Mouse (Mus musculus): ENCODE measurements around the gene Pde7b. TPM values are rescaled to one million over a fixed set of nuclear protein-coding genes. Genes with fewer than 3 reads are reported as not detected.

Pde7b gene
- total RNA-seq, 1 experiment from 2014 or later = 19.0 TPM

GRCm38 (mm10) chr10:20493826-20494455 is 230.9 kb downstream of the Pde7b start:
- no peak for DNase-seq

- DNase-seq = no peak
Measured at GRCm38 (mm10) chr10:20492216-20492964, 232.5 kb downstream of the Pde7b start.

DNA sequence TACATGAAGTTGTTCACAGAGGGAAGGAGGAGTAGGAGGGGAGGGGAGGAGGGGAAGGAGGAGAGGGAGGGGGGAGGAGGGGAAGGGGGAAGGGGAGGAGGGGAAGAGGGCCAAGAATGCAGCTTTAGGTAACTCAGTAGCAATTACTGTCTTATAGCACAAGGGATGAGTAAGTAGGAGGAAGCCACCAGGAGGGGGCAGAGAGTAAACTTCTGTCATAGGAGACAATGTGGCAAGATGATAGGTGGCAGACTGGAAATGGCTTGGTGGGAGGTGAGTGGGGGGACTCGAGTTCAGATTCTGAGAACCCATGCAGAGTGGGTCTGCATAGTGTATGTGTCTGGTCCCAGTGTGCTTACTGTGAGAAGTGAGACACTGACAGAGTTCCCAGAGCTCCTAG is 234.1 kb downstream of the Pde7b start:
- DNase-seq = no peak

- DNase-seq = no peak
Measured at GRCm38 (mm10) chr10:20490281-20490680, 234.6 kb downstream of the Pde7b start.

- peak; percentile 89 for DNase-seq
Measured at GRCm38 (mm10) chr10:20486461-20487253, 238.2 kb downstream of the Pde7b start.

GRCm38 (mm10) chr10:20485816-20486215 is 239.1 kb downstream of the Pde7b start:
- no peak for DNase-seq

- peak; percentile 22 for DNase-seq
Measured at GRCm38 (mm10) chr10:20479481-20479880, 245.4 kb downstream of the Pde7b start.

DNA sequence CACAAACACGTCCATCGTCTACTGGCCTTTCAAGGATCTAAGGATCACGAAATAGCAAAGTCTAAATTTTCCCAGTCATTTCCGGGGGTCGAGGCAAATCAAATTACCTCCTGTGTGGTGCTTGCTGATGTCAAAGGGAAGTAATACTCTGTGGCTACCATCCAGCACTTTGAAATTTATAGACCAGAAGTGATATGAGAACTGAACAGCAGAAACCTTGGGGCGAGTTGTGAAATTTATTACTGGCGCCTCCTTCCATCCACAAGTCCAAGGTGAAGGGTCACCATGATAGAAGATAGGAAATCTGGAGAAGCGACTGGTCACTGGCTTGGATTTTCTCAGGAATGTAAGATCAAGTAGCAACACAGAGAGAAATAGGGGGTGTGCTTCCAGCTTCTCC is 246.4 kb downstream of the Pde7b start:
- DNase-seq = peak; percentile 41

- DNase-seq = no peak
Measured at GRCm38 (mm10) chr10:20474831-20475230, 250.0 kb downstream of the Pde7b start.

- no peak for DNase-seq
Measured at GRCm38 (mm10) chr10:20474036-20474435, 250.8 kb downstream of the Pde7b start.

DNA sequence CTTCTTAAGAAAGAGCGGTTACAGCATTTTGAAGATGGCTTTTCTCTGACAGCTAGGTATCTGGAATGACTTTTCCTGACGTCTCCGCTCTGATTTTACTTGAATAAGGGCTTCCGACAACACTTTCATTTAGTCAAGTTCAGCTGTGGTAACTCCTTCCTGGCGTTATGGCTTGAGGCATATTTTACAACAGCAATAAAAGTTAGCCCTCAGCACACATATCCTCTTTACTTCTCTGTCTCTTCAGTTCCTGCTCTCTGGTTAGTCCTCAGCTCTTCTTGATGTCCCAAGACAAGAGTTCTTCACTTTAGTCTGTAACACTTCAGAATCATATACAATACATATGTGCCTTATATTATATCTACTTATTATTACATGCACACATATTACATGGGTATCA is 251.4 kb downstream of the Pde7b start:
- DNase-seq = no peak

DNA sequence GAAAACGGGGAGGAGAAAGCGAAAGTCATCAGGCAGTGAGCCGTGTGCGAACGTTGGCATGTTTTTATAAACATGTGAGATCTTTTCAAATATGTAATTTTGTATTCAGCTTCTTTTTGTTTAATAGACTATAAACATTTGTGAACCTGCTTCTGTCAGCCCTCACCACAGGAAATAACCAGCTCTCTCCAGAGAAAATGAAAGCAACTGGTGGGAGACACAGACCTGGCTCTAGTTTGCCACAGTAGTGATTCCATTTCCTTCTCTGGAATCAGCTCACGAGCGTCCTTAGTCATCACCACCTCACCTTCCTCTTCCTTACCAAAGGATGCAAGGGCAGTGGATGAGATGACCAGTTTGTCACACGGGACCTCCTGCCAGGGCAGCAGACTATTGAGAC is 252.9 kb downstream of the Pde7b start:
- DNase-seq = no peak

GRCm38 (mm10) chr10:20464631-20465030 is 260.2 kb downstream of the Pde7b start:
- no peak for DNase-seq

GRCm38 (mm10) chr10:20463941-20464340 is 260.9 kb downstream of the Pde7b start:
- no peak for DNase-seq

DNA sequence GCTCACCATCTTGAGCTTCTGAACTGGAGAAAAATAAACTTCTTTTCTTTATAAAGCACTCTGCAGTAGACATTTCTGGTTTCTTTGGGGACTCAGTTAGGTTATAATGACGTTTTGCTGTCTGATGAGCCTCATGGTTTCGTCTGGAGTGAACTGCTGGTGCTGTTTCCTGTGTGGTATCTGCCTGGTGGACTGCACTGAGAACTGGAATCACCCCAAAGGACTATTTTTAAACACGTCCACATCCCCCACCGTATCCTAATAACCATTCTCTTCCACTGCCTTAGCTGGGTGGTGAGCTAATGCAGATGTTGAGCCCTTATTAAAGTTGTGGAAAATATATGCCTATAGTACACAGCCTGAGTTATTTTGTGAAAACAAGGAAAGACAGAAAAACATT is 262.3 kb downstream of the Pde7b start:
- no peak for DNase-seq

DNA sequence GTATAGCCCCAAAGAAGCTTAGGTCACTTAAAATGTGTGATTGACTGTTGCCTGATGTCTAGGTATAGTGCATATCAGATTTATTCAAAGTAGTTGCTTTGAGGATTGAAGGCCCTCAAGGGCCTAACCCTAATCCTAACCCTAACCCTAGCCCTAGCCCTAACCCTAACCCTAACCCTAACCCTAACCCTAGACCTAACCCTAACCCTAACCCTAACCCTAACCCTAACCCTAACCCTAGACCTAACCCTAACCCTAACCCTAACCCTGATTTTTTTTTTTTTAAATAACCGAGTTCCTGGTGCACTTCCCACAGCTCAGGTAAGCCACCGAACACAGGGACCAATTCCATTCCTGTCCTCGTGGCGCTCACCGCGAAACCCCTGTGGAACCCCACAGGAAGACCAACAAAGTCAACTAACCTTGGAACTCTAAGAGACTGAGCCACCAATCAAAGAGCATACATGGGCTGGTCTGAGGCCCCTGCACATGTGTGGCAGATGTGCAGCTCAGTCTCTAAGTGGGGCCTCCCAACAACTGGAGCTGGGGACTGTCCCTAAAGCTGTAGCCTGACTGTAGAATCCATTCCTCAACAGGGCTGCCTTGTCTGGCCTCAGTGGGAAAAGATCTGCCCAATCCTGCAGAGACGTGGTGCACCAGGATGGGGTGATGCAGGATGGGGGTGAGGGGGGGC is 265.1 kb downstream of the Pde7b start:
- no peak for DNase-seq

GRCm38 (mm10) chr10:20459160-20459559 is 265.7 kb downstream of the Pde7b start:
- no peak for DNase-seq

- no peak for DNase-seq
Measured at GRCm38 (mm10) chr10:20454387-20455065, 270.4 kb downstream of the Pde7b start.

DNA sequence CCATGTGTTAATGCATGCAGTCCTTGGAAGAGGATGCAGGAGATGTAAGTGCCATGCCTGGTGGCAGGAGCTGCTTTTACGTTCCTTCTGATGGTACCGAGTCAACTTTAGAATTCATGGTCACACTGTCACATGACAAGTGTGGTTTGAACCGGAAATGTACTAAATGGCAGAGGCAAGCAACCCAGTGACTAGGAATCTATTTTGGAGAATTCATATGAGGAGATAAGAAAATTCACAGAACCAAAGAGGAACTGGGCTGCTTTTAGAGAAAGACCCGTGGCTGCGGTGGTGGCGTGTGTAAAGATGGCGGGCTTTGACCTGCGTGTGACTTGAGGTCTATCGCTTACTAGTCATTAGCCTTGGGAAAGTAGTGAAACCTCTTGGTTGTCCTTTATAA is 287.4 kb downstream of the Pde7b start:
- no peak for DNase-seq

DNA sequence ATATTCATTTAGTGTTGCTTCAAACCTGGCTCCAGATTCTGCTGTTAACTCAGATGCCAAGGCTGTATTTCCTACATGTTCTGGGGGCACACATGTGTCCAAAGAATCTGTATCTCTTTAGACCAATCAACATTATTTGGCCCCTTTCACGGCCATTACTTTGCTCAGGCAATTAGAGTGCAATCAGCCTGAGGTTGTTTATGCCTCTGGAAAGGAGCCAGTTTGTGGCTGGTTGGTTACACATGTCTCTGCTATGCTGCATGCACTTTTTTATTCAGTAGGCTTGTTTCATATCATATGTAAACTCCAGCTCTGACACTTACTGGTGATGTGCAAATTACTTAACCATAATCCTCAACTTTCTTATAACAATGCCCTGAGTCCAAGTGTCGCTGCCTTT is 287.9 kb downstream of the Pde7b start:
- no peak for DNase-seq

GRCm38 (mm10) chr10:20435913-20436312 is 289.0 kb downstream of the Pde7b start:
- DNase-seq = no peak

GRCm38 (mm10) chr10:20431336-20431735 is 293.5 kb downstream of the Pde7b start:
- no peak for DNase-seq

Measured in adrenal gland, postnatal 14 days (tissue).